Mouse (Mus musculus) kidney, embryonic 14.5 days (tissue): ENCODE measurements around the gene Plcb4. TPM values are rescaled to one million over a fixed set of nuclear protein-coding genes. Genes with fewer than 3 reads are reported as not detected.

Source experiments
- ATAC-seq: fragments of 200-750 bp; cut with Nextera tagmentation; 2 replicates; pipeline ENCODE4 v1.8.0; 2017; ENCODE audit warnings: moderate number of reproducible peaks, mild to moderate bottlenecking, moderate TSS enrichment, moderate library complexity; ENCODE audit not compliant: low FRiP score, low TSS enrichment
- H3K27ac ChIP-seq: fragments of 300-500 bp; sonication (generic); 2 replicates; pipeline ENCODE4 v1.5.1; 2014; ENCODE audit warnings: low read depth, mild to moderate bottlenecking, low read length, moderate library complexity, mixed read lengths
- H3K27me3 ChIP-seq: fragments of 300-500 bp; sonication (generic); 2 replicates; pipeline ENCODE4 v1.6.1; 2014; ENCODE audit warnings: mild to moderate bottlenecking, low read length; ENCODE audit not compliant: control insufficient read depth, insufficient read depth
- H3K36me3 ChIP-seq: fragments of 300-500 bp; sonication (generic); 2 replicates; pipeline ENCODE4 v1.6.1; 2014; ENCODE audit warnings: low read length, mixed read lengths; ENCODE audit not compliant: control insufficient read depth, insufficient read depth
- H3K4me1 ChIP-seq: fragments of 300-500 bp; sonication (generic); 2 replicates; pipeline ENCODE4 v1.6.1; 2014; ENCODE audit warnings: low read length, mixed read lengths; ENCODE audit not compliant: control insufficient read depth, insufficient read depth
- H3K4me2 ChIP-seq: fragments of 300-500 bp; sonication (generic); replicated peaks from 2 replicates; pipeline ENCODE4 v1.6.1; 2014; ENCODE audit warnings: low read depth, mild to moderate bottlenecking, low read length
- H3K4me3 ChIP-seq: fragments of 300-500 bp; sonication (generic); 2 replicates; pipeline ENCODE4 v1.5.1; 2014; ENCODE audit warnings: mild to moderate bottlenecking, low read length
- H3K9ac ChIP-seq: fragments of 300-500 bp; sonication (generic); 2 replicates; pipeline ENCODE4 v1.6.1; 2014; ENCODE audit warnings: low read depth, mild to moderate bottlenecking, low read length, moderate library complexity
- H3K9me3 ChIP-seq: fragments of 300-500 bp; sonication (generic); 2 replicates; pipeline ENCODE4 v1.6.1; 2016; ENCODE audit warnings: low read length; ENCODE audit not compliant: control insufficient read depth
- WGBS: fragments of 180-500 bp; shearing (Covaris S2); extraction: QIAGEN DNeasy Blood & Tissue Kit; methylation state at CpG from one replicate; pipeline ENCODE4 v1.1.7; 2014; 5-methylcytosine and 5-hydroxymethylcytosine counted together
- polyA plus RNA-seq: library from polyadenylated mRNA; unstranded; fragments of >200 nt; fragmentation: Nextera tagmentation; extraction: Ambion mirVana; gene quantifications from 2 replicates; pipeline ENCODE4 v1.2.1, GENCODE M21; 2014

Plcb4 gene
- polyA plus RNA-seq, 1 experiment from 2014 or later = 21.2 TPM

GRCm38 (mm10) chr2:135717232-135718134, 58.7 kb downstream of the Plcb4 start:
- H3K4me1 ChIP-seq = peaks cover 7% of the 10 kb centered on the region; the same call in 1 of the 2 replicates
- peak; percentile 50; the same call in 1 of the 2 replicates for ATAC-seq
- no peak overlapping the region for H3K4me3 ChIP-seq
- no peaks in the 10 kb centered on the region for H3K27me3 ChIP-seq
- WGBS = 11% methylated on average over 16 of the region's 16 CpGs
- no peak overlapping the region for H3K27ac ChIP-seq
- no peak overlapping the region for H3K9ac ChIP-seq
- H3K36me3 ChIP-seq = no peaks in the 10 kb centered on the region
- peak overlapping the region; percentile 33 for H3K4me2 ChIP-seq
- no peaks in the 10 kb centered on the region for H3K9me3 ChIP-seq

- peaks cover 7% of the 10 kb centered on the region; the same call in 1 of the 2 replicates for H3K4me1 ChIP-seq
- no peaks in the 10 kb centered on the region for H3K9me3 ChIP-seq
- no peak overlapping the region for H3K27ac ChIP-seq
- H3K4me3 ChIP-seq = no peak overlapping the region
- H3K27me3 ChIP-seq = no peaks in the 10 kb centered on the region
- 71% methylated on average over 5 of the region's 5 CpGs for WGBS
- no peak overlapping the region for H3K9ac ChIP-seq
- ATAC-seq = no peak
- H3K36me3 ChIP-seq = no peaks in the 10 kb centered on the region
- no peak overlapping the region for H3K4me2 ChIP-seq
Observed at GRCm38 (mm10) chr2:135722109-135722508, 63.3 kb downstream of the Plcb4 start.

- H3K4me2 ChIP-seq = no peak overlapping the region
- no peaks in the 10 kb centered on the region for H3K4me1 ChIP-seq
- H3K9ac ChIP-seq = no peak overlapping the region
- H3K27ac ChIP-seq = no peak overlapping the region
- H3K9me3 ChIP-seq = no peaks in the 10 kb centered on the region
- no peak for ATAC-seq
- H3K4me3 ChIP-seq = no peak overlapping the region
- no peaks in the 10 kb centered on the region for H3K27me3 ChIP-seq
- WGBS = 97% methylated on average over 6 of the region's 6 CpGs
- H3K36me3 ChIP-seq = no peaks in the 10 kb centered on the region
Observed at GRCm38 (mm10) chr2:135723387-135723786, 64.6 kb downstream of the Plcb4 start.

- Histone ChIP-seq H3K36me3 (no peaks in the 10 kb centered on the region), H3K27ac (no peak overlapping the region), H3K9me3 (no peaks in the 10 kb centered on the region), H3K27me3 (no peaks in the 10 kb centered on the region), H3K9ac (no peak overlapping the region), H3K4me3 (no peak overlapping the region), H3K4me2 (no peak overlapping the region), H3K4me1 (no peaks in the 10 kb centered on the region)
- WGBS = 97% methylated on average over 10 of the region's 10 CpGs
- no peak for ATAC-seq
Observed at GRCm38 (mm10) chr2:135724489-135724888, 65.7 kb downstream of the Plcb4 start.

- no peaks in the 10 kb centered on the region for H3K36me3 ChIP-seq
- WGBS = 70% methylated on average over 4 of the region's 4 CpGs
- H3K9me3 ChIP-seq = no peaks in the 10 kb centered on the region
- H3K4me3 ChIP-seq = no peak overlapping the region
- no peak for ATAC-seq
- H3K27me3 ChIP-seq = no peaks in the 10 kb centered on the region
- no peaks in the 10 kb centered on the region for H3K4me1 ChIP-seq
- no peak overlapping the region for H3K4me2 ChIP-seq
- H3K9ac ChIP-seq = no peak overlapping the region
- no peak overlapping the region for H3K27ac ChIP-seq
Observed at GRCm38 (mm10) chr2:135725362-135725761, 66.6 kb downstream of the Plcb4 start.

GRCm38 (mm10) chr2:135727088-135727487, 68.3 kb downstream of the Plcb4 start:
- no peaks in the 10 kb centered on the region for H3K9me3 ChIP-seq
- H3K27ac ChIP-seq = no peak overlapping the region
- ATAC-seq = no peak
- no peaks in the 10 kb centered on the region; the same call in 1 of the 2 replicates for H3K4me1 ChIP-seq
- WGBS = 84% methylated on average over 9 of the region's 9 CpGs
- no peaks in the 10 kb centered on the region for H3K36me3 ChIP-seq
- no peak overlapping the region for H3K9ac ChIP-seq
- H3K27me3 ChIP-seq = no peaks in the 10 kb centered on the region
- H3K4me2 ChIP-seq = no peak overlapping the region
- H3K4me3 ChIP-seq = no peak overlapping the region

GRCm38 (mm10) chr2:135727925-135728324, 69.1 kb downstream of the Plcb4 start:
- H3K4me2 ChIP-seq = no peak overlapping the region
- H3K9me3 ChIP-seq = no peaks in the 10 kb centered on the region
- no peaks in the 10 kb centered on the region for H3K27me3 ChIP-seq
- H3K9ac ChIP-seq = no peak overlapping the region
- no peaks in the 10 kb centered on the region for H3K36me3 ChIP-seq
- no peak for ATAC-seq
- 66% methylated on average over 4 of the region's 4 CpGs for WGBS
- no peak overlapping the region for H3K27ac ChIP-seq
- no peaks in the 10 kb centered on the region; the same call in 1 of the 2 replicates for H3K4me1 ChIP-seq
- H3K4me3 ChIP-seq = no peak overlapping the region

GRCm38 (mm10) chr2:135731591-135731990, 72.8 kb downstream of the Plcb4 start:
- Histone ChIP-seq H3K4me2 (no peak overlapping the region), H3K27ac (peak overlapping the region; percentile 6; the same call in 1 of the 2 replicates), H3K4me3 (no peak overlapping the region), H3K36me3 (no peaks in the 10 kb centered on the region), H3K4me1 (no peaks in the 10 kb centered on the region; the same call in 1 of the 2 replicates), H3K27me3 (no peaks in the 10 kb centered on the region), H3K9me3 (no peaks in the 10 kb centered on the region), H3K9ac (no peak overlapping the region)
- peak; percentile 69; the same call in 1 of the 2 replicates for ATAC-seq
- WGBS = 38% methylated on average over 6 of the region's 6 CpGs

GRCm38 (mm10) chr2:135732651-135733050, 73.8 kb downstream of the Plcb4 start:
- Histone ChIP-seq H3K36me3 (no peaks in the 10 kb centered on the region), H3K27me3 (no peaks in the 10 kb centered on the region), H3K4me2 (no peak overlapping the region), H3K27ac (no peak overlapping the region), H3K9ac (no peak overlapping the region), H3K9me3 (no peaks in the 10 kb centered on the region), H3K4me1 (no peaks in the 10 kb centered on the region; the same call in 1 of the 2 replicates), H3K4me3 (no peak overlapping the region)
- WGBS = 75% methylated on average over 4 of the region's 4 CpGs
- ATAC-seq = no peak
